Mouse (Mus musculus) large intestine, adult 2 months (tissue): Measurements from ENCODE around the gene Uts2. TPM values are rescaled to one million over a fixed set of nuclear protein-coding genes. Genes with fewer than 3 reads are reported as not detected.
A peak's percentile ranks its signal among the peaks of the same experiment; 100 is the strongest.

Experiments used
- DNase-seq: peaks from one replicate; pipeline ENCODE4 v3.0.0-alpha.2; 2012; ENCODE audit warnings: low read depth, low spot score
- WGBS: fragments of 180-500 bp; shearing (Covaris S2); methylation state at CpG from one replicate; pipeline ENCODE4 v1.1.7; 2018; 5-methylcytosine and 5-hydroxymethylcytosine counted together
- polyA plus RNA-seq: library from polyadenylated mRNA; depleted of rRNA; stranded (reverse); fragments of >200 nt; gene quantifications from 2 replicates; pipeline ENCODE4 v1.2.3, GENCODE M21; 2012; rRNA removed

The Uts2 gene
- polyA plus RNA-seq = not detected in 2 replicates

DNA sequence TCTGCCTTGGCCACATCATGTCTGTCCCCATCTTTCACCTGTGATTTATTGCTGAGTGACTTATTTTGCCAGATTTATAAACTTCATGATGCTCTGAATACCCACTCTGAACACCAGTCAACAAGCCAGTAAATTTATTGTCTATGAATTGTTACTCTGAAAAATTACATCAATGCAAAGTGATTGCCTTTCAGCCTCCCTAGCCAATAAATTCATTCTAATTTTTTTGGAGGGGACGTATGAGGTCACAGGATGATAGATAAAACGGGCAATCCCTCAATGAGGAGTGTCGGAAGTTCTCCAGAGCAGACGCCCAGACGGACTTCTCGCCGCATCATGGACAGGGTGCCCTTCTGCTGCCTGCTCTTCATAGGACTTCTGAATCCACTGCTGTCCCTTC is at the start of gene Uts2:
Uts2 (plus strand) TSS at position 301 of the 400 bp plus-strand sequence.
- WGBS = 85% methylated on average over 7 of the region's 7 CpGs
- DNase-seq = no peak

DNA sequence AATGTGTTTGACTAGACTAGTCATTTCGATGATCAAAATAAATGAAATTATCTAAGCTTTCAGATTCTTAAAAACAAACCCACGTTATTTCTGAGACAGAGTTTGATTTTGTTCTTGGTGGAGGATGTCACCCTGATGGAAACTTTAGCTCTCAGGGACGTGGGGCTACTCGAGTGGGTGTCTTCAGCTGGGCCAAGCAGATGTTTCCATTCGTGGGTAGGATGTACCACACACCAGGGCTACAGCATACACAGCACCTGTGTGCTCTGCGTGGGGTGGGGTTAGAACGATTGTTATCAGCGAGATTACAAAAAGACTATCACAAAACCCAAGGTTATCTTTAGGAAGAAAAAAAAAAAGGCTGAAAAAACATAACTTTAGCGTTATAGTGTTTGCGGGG is 45.9 kb upstream of the Uts2 start:
- WGBS = 70% methylated on average over 10 of the region's 10 CpGs
- DNase-seq = no peak

DNA sequence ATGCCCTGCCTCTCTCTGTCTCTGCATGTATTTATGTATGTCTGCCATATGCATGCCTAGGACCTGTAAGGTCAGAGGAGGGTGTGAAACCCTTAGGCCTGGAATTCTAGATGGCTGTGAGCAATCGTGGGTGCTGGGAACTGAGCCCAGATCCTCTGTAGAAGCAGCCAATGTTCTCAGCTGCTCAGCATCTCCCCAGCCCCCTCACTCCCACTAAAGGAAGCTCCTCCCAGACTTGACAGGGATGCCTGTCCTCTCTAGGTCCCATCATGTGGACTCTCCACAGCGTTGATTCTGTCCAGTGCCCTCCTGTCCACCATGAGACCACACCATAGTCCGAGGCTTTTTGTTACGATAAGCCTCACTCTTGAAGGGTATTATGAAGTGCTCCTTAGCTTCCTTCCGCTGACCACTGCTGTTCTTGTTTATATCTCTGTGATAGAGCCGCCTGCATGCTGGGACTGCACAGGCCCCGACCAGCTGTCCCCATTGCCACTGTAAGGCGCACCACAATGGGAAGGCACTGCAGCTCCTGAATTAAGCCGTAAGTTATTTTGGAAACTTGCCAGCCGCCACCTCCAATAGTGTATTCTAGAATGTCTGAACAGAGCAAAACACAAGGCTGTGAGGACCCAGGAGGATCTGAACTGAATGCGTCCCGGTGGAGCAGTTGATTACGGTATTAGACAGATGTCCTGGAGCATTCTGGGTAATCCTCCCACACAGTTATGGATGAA is 40.4 kb upstream of the Uts2 start:
- DNase-seq = no peak
- WGBS = 69% methylated on average over 13 of the region's 13 CpGs

DNA sequence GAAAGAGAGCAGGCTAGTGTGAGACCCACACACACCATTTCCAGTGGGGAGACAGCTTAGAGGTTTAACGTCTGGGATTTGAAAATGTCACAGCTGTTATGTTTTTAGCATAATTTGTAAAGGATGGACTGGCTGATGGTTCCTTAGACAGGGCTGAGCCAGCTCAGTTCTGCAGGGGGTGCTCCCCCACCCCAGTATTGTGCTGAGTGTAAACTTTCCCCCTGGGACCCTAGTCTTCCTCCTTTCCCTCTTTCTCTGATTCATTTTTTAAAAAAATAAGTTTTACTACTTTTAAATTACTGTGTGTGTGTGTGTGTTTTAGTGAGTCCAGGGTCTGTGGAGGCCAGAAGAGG is 39.8 kb upstream of the Uts2 start:
- WGBS = 63% methylated on average over 1 of the region's 1 CpGs

DNA sequence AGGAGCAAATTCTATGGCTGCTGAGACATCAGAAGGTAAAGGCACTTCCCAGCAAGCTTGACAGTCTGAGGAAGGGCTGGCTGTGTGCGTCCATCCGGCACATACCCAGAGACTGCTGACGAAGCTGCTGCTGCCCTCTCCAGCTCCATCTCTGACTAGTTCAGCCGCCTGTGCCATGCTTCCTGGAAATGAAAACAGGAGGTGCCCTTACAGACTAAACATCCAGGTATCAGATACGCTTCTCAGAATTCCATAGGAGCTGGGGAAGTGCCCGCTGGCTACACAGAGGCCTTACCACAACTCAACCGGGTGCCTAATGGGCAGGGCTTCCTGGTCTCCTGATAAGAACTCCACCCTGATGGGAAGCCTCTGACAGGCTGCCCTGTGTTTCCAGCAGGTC is 38.4 kb upstream of the Uts2 start:
- DNase-seq = no peak
- WGBS = 66% methylated on average over 7 of the region's 7 CpGs

More for the DNA sequence above, 39.8 kb upstream of the Uts2 start:
- DNase-seq = no peak

DNA sequence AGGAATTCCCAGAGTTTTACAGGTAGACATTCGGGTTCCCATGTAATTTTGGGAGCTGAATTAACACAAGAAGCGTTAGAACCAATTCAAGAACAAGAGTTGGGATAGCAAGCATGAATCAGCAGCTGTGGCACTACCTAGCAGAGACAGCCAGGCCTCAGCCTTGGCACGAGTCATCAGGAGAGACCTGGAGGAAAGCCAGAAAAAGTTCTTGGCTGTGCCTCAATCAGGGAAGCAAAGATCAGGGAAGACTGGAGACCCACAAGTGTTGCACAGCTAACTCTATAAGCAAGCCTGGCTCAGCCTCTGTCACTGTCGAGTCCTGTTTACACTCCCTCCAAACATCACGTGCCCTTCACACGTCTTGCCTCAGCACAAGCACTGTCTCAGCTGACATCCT is 34.7 kb upstream of the Uts2 start:
- peak; percentile 25 for DNase-seq
- WGBS = 16% methylated on average over 6 of the region's 6 CpGs

DNA sequence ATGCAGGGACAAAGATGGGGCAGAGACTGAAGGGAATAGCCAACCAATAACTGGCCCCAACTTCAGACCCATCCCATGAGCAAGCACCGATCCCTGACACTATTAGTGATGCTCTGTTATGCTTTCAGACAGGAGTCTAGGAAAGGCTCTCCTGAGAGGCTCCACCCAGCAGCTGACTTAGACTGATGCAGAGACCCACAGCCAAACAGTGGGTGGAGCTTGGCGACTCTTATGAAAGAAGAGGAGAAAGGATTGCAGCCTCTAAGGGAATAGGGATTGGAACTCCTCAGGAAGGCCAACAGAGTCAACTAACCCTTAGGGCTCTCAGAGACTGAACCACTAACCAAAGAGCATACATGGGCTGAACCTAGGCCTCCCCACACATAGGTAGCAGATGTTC is 33.2 kb upstream of the Uts2 start:
- no peak for DNase-seq
- WGBS = 58% methylated on average over 2 of the region's 2 CpGs

DNA sequence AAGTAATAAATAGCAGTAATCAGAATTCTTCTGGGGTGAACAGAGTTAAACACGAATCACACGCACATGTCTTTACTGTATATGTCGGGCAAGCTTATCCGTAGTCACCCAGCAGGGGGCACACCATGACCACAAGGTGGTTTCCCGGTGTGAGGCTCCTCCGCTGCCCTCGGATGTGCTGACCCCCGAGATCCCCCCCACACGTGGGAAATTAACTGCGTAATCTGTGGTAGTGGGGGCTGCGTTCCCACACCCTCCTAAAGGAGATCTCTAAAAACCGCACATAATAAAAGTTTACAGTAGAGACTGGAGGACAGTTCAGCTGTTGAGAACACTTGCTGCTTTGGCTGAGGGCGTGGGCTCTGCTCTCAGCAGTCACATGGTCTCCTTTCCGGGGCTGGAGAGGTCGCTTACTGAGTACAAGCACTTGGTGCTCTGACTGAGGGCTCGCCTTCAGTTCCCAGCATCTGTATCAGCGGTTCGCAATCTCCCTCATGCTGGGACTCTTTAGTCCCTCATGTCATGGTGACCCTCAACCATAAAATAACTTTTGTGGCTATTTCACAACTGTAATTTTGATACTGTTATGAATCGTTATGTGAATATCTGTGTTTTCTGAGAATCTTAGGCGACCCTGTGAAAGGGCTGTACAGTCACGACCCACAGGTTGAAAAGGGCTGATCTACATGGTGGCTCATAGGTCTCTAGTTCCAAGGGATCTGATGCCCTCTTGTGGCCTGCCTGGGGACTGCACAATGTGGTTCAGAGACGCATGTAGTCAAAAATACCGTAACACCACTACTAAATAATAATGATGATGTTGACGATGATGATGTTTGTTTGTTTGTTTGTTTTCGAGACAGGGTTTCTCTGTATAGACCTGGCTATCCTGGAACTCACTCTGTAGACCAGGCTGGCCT is 32.0 kb upstream of the Uts2 start:
- 8% methylated on average over 25 of the region's 25 CpGs for WGBS
- peak; percentile 67 for DNase-seq

DNA sequence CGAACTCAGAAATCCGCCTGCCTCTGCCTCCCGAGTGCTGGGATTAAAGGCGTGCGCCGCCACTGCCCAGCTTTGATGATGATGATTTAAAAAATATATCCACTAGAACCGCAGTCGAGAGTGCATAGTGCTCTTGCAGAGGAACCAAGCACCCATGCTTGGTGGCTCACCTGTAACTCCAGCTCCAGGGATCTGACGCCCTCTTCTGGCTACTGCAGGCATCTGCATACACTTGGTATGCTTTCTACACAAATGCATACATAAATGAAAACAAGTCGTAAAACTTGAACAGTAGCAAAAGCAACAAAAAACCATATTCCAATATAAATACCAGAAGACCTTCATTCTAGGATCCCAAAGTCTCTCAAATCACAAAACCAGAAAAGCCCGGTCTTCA is 31.3 kb upstream of the Uts2 start:
- WGBS = 67% methylated on average over 11 of the region's 11 CpGs
- no peak for DNase-seq

DNA sequence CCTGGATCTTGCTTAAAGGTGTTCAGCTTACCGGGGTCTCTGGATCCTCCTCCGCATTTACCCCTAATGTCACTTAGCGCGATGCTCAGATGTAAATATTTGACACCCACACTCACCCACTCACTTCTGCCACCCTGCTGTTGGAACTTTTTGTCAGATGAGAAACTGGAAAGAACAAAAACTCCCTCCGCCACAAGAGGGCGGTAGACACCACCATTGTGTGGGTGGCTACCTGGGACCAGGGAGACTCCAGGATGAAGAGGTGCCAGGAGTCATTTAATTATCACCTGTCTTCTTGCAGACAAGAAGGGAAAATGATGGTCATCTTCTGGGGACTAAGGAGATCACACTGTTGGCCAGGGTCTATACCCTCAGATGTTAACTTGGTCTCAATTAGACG is 30.3 kb upstream of the Uts2 start:
- WGBS = 14% methylated on average over 7 of the region's 7 CpGs
- DNase-seq = peak; percentile 36

DNA sequence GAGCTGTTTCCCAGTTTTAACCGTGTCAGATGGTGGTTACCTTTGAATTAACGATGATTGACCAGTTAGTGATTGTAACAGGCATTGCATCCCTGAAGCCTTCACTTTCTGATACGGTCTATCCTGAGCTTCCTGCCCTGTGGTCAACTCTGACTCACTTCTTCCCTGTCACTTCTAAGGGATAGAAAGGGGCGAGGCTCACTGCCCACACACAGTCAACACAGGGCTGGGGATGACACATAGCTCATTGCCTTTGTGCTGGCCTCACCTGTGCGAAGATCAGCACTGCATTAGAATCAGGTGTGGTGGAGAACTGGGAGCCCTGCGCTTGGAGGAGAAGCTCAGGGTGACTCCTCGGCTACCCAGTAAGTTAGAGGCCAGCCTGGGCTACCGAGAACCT is 27.9 kb upstream of the Uts2 start:
- 65% methylated on average over 8 of the region's 8 CpGs for WGBS
- no peak for DNase-seq

DNA sequence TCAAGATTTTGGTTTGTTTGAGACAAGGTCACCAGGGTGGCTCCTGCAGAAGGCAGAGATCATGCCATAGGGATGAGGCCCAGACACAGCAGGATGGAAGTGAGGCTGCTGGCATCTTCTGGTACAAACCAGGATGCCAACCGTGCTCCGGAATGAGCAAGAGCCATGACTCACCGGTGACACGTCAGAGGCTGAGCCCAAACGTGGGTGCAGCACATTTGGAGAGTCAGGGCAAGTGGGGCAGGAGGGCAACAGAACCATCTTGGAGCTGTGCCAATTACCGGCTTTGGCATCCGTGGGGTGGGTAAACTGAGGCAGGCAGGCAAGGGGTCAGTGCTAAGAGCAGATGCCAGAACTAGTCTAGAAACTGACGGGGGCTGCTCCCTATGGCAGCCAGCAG is 23.6 kb upstream of the Uts2 start:
- 72% methylated on average over 8 of the region's 8 CpGs for WGBS
- no peak for DNase-seq

DNA sequence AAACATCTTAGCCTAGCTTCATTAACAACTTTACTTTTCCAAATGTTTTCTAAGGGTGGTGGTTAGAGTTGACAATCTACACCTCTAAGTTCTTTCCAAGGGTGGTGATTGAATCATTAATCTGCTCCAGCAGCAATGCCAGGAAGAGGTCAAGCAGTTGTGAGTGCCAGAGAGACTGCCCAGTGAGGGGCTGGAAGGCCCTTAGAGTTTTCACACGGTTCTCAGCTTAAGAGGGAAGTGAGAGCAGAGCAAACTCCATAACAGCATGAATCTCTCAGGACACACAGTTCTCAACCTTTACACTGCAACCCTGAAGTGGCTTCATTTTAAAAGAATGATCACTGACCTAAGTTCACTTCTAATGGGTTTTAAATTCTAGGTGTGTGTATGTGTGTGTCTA is 21.8 kb upstream of the Uts2 start:
- DNase-seq = no peak
- WGBS = 10% methylated on average over 1 of the region's 1 CpGs

DNA sequence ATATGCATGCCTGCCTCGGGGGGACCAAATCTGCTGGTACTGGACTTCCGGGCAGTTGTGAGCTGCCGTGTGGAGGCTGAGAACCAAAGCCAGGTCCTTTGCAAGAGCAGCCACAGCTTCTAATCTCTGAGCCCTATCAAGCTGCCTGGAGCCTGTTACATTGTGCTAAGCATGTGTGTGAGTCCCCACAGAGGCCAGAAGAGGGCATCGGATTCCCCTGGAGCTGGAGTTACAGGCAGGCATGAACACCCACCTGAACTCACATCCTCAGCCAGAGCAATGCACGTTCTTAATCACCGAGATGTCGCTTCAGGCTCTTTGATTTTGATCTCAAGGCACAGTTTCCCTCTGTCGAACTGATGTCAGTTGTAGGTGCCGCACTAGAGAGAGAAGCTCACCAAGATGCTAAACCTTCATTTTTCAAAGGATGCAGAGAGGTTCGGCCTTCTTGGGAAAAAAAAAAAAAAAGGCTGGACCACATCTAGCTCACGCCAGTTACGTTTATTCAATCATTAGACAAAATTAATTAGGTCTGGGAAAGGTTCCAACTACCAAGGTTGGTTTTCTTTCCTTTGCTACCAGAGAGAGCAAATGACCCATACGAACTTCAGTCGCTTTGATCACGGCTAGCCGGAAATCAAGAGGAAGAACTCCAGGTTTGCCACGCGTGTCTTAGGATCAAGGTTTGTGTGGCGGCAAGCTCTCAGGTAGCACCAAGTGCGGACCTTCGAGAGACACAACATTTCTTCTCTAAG is 18.6 kb upstream of the Uts2 start:
- DNase-seq = no peak
- 88% methylated on average over 21 of the region's 21 CpGs for WGBS

DNA sequence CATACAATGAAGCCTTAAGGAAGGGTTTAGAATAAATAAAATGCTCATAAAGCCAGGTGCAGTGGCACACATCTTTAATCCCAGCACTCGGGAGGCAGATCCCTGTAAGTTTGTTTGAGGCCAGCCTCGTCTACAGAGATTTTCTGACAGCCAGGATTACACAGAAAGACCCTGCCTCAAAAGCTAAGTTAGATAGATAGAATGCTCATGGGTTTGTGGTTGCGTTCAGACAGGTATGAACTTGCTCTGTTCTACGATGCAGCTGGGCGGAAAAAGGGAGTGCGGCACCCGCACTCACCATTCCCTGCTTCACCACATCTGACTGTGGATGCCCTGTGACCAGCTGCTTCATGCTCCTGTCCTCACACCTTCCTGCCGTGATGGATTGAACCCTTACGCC is 17.4 kb upstream of the Uts2 start:
- DNase-seq = no peak
- WGBS = 71% methylated on average over 9 of the region's 9 CpGs

DNA sequence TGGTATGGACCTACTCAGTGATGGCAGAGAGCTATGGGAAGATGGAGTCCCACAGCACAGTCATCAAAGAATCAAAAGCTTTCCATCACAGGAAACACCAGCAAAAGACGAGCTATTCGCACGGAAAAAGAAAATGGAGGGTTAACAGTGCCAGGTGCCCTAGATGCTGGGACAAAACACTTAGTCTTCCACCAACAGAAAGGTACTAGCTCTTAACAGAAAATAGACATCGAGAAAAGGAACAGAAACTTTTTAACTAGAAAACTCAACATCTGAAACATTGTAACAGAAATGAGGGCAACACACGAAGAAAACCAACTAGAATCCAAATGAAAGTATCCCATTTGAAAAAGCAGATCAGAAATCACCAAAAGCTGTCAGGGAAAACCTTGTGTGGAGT is 16.7 kb upstream of the Uts2 start:
- DNase-seq = no peak
- WGBS = 86% methylated on average over 5 of the region's 5 CpGs

DNA sequence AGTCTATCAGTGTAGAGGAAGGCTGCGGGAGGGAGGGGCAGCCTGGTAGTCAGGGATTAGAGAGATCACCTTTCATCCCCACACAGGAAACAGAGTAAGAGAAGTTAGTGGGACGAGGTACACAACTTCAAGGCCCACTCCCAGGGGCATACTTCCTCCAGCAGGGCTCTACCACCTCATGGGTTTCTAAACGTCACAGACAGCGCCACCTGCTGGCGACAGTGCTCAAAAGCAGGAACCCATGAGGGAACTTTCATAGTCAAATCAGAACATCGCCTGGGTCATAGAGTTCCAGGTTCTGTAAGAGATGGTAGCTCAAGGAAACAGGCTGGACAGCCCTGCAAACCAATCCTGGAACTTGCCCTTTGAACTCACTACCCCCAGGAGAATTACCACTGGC is 6.7 kb upstream of the Uts2 start:
- DNase-seq = no peak
- WGBS = 51% methylated on average over 6 of the region's 6 CpGs

DNA sequence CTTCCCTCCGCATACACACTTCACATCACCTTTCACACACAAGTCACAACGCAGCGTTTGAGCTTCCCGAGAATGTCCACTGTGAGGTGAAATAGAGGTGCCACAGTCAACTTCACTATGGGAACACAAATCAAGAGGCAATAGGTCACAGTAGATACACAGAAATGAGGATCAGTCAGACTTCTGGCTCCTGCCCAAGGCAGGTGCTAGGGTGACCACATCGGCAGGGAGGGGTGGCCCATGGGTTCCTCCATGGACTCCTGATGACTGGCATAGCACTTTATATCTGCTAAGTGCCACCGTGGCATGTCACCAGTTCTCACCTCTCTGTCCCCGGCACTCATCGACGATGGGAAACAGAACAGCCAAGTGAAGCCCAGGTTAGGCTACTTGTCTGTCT is 1.7 kb downstream of the Uts2 start:
- no peak for DNase-seq

DNA sequence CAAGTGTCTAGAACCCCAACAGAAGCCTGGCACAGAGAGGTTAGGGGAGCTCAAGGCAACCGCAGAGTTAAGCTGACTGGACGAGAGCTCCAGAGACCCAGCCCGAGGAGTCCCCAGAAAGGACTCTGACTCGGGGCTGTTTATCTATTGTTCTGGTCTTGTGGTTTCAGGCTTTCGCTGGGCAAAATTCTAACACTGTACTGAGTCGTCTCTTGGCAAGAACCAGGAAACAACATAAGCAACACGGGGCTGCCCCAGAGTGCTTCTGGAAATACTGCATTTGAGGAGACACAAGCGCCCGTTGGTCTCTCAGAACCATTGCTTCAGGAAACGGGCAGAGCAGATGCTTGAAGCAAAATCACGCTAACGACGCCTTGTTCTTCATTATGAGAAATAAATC is 4.5 kb downstream of the Uts2 start:
- DNase-seq = no peak
- WGBS = 45% methylated on average over 13 of the region's 13 CpGs

More for the DNA sequence above, 1.7 kb downstream of the Uts2 start:
- WGBS = 72% methylated on average over 9 of the region's 9 CpGs

DNA sequence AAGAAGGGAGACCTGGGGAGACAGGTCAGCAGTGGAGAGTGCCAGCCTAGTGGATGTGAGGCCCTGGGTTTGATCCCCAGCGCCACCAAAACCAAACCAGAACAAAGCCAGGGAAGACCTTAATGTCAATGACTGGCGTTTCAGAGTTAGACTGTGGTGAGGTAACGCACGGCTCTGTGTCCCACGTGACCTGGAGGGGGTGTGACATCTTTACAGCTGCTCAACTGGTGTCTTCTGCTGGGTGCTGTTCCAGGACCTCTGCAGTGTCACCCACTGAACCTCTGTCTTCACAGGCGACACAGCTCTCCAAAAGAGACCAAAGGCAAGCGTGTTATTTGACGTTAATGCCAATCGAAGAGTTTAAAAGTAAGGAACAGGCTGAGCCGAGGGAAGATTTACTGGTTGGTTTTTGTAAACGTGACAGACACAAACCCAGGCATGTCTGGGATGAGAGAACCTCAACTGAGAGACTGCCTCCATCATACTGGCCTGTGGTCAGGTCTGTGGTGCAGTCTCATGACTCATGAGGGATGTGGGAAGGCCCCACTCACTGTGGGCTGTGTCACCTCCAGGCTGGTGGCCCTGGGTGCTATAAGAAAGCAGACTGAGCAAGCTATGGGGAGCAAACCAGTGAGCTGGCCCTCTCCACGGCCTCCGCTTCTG is 8.9 kb downstream of the Uts2 start:
- 83% methylated on average over 13 of the region's 13 CpGs for WGBS
- DNase-seq = no peak
